Mouse (Mus musculus): Measurements from ENCODE around the gene Asxl2. TPM values are rescaled to one million over a fixed set of nuclear protein-coding genes. Genes with fewer than 3 reads are reported as not detected.

Gene Asxl2
- total RNA-seq, 1 experiment = 44.4 TPM

DNA sequence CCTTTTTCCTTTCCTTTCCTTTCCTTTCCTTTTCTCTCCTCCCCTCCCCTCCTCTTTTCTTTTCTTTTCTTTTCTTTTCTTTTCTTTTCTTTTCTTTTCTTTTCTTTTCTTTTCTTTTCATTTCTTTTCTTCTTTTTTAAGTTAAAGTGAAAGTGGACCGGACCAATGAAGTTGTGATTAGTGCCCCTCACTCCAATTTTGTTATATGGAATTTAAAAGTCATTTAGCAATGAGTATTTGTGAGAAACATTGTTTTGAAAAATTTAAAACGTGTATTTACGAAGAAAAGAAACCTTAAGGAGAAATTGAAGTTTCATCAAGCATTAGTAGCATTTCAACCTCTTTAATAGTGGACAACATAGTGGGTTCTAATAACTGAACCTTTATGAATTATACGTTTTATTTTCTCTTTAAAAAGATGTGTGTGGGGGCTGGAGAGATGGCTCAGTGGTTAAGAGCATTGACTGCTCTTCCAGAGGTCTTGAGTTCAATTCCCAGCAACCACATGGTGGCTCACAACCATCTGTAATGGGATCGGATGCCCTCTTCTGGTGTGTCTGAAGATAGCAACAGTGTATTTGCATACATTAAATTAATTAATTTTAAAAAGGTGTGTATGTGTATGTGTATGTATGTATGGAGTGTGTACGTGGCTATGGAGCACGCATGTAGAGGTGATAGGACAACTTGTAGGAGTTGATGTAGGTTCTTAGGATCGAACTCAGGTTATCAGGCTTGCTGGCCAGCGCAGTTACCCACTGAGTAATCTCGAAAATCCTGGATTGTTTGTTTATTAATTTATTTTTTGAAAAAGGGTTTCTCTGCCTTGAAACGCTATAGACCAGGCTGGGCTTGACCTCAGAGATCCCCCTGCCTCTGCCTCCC, 1.5 kb downstream of the Asxl2 start:
- Histone ChIP-seq H3K36me3 (ENCODE audit: control insufficient read depth, insufficient read depth, low read length, poor library complexity, severe bottlenecking) (peaks cover 2% of the 10 kb centered on the region; the same call in 1 of the 2 replicates), H3K9ac (ENCODE audit: insufficient read depth, low read depth, low read length, poor library complexity, severe bottlenecking) (peak overlapping the region; percentile 66; the same call in 1 of the 2 replicates), H3K4me3 (ENCODE audit: insufficient read depth in 1 of 2, low read depth in 1 of 2, low read length in 2 of 2, poor library complexity in 1 of 2, severe bottlenecking in 1 of 2) (peak overlapping the region; percentile 87 to 91), H3K9me3 (ENCODE audit: control insufficient read depth, insufficient read depth, low read depth, low read length) (no peaks in the 10 kb centered on the region), H3K27ac (ENCODE audit: insufficient read depth, low read depth, low read length, poor library complexity, severe bottlenecking) (no peak overlapping the region), H3K4me1 (ENCODE audit: control insufficient read depth in 2 of 2, insufficient read depth in 2 of 2, low read length in 2 of 2, poor library complexity in 1 of 2) (peaks cover 3 to 8% of the 10 kb centered on the region in 2 experiments; a peak in 2 of 4 replicates)
- DNase-seq (ENCODE audit: low read depth, low spot score) = no peak
- TF ChIP-seq ZNF384 (IDR thresholded peaks at IDR 0.05; ENCODE audit: low read depth, low read length) (no peak), HCFC1 (IDR thresholded peaks at IDR 0.05; ENCODE audit: borderline replicate concordance, insufficient read depth, low read length) (no peak), MAFK (IDR thresholded peaks at IDR 0.05; ENCODE audit: insufficient read depth, low read depth, low read length) (no peak), CHD2 (IDR thresholded peaks at IDR 0.05; ENCODE audit: low read depth, low read length) (no peak), ZC3H11A (IDR thresholded peaks at IDR 0.05; ENCODE audit: borderline replicate concordance, low read depth, low read length) (no peak)
- in situ Hi-C loops (cut with MboI; ENCODE audit: low sequenced_read_pairs in 2 of 2, unreplicated experiment in 2 of 2) = no loop called here

GRCm38 (mm10) chr12:3429681-3430442, 3.2 kb downstream of the Asxl2 start:
- peaks cover 3 to 5% of the 10 kb centered on the region in 2 experiments; a peak in 2 of 4 replicates for H3K4me1 ChIP-seq (ENCODE audit: control insufficient read depth in 2 of 2, insufficient read depth in 2 of 2, low read length in 2 of 2, poor library complexity in 1 of 2)
- H3K4me3 ChIP-seq (ENCODE audit: insufficient read depth in 1 of 2, low read depth in 1 of 2, low read length in 2 of 2, poor library complexity in 1 of 2, severe bottlenecking in 1 of 2) = no peak overlapping the region
- in situ Hi-C loops (cut with MboI; ENCODE audit: low sequenced_read_pairs in 2 of 2, unreplicated experiment in 2 of 2) = loop anchor here in 1 of 2 experiments (10.0 kb wide), 1 partner anchor 65 kb away; no protein-coding TSS in a partner anchor
- no peak for TF ChIP-seq CHD2 (IDR thresholded peaks at IDR 0.05; ENCODE audit: low read depth, low read length)
- no peak for TF ChIP-seq MAFK (IDR thresholded peaks at IDR 0.05; ENCODE audit: insufficient read depth, low read depth, low read length)
- no peak for TF ChIP-seq ZC3H11A (IDR thresholded peaks at IDR 0.05; ENCODE audit: borderline replicate concordance, low read depth, low read length)
- no peak for TF ChIP-seq ZNF384 (IDR thresholded peaks at IDR 0.05; ENCODE audit: low read depth, low read length)
- no peak for TF ChIP-seq HCFC1 (IDR thresholded peaks at IDR 0.05; ENCODE audit: borderline replicate concordance, insufficient read depth, low read length)
- no peak overlapping the region for H3K9ac ChIP-seq (ENCODE audit: insufficient read depth, low read depth, low read length, poor library complexity, severe bottlenecking)
- no peaks in the 10 kb centered on the region for H3K9me3 ChIP-seq (ENCODE audit: control insufficient read depth, insufficient read depth, low read depth, low read length)
- DNase-seq (ENCODE audit: low read depth, low spot score) = no peak
- H3K27ac ChIP-seq (ENCODE audit: insufficient read depth, low read depth, low read length, poor library complexity, severe bottlenecking) = no peak overlapping the region
- H3K36me3 ChIP-seq (ENCODE audit: control insufficient read depth, insufficient read depth, low read length, poor library complexity, severe bottlenecking) = no peaks in the 10 kb centered on the region

DNA sequence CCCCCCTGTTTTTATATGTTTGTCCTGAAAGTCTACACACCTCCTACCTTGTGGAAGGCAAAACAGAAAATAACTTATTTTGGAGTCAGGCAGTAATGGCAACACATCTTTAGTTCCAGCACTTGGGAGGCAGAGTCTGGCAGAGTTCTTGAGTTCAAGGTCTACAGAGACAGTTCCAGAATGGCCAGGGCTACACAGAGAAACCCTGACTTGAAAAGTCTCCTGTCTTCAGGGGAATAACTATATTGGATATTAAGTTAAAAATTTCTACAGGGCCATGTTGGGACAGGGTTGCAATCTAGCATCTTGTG, 3.7 kb downstream of the Asxl2 start:
- no peak overlapping the region for H3K9ac ChIP-seq (ENCODE audit: insufficient read depth, low read depth, low read length, poor library complexity, severe bottlenecking)
- H3K36me3 ChIP-seq (ENCODE audit: control insufficient read depth, insufficient read depth, low read length, poor library complexity, severe bottlenecking) = no peaks in the 10 kb centered on the region
- H3K27ac ChIP-seq (ENCODE audit: insufficient read depth, low read depth, low read length, poor library complexity, severe bottlenecking) = no peak overlapping the region
- H3K4me3 ChIP-seq (ENCODE audit: insufficient read depth in 1 of 2, low read depth in 1 of 2, low read length in 2 of 2, poor library complexity in 1 of 2, severe bottlenecking in 1 of 2) = no peak overlapping the region
- DNase-seq (ENCODE audit: low read depth, low spot score) = no peak
- H3K4me1 ChIP-seq (ENCODE audit: control insufficient read depth in 2 of 2, insufficient read depth in 2 of 2, low read length in 2 of 2, poor library complexity in 1 of 2) = peaks cover 3 to 5% of the 10 kb centered on the region in 2 experiments; a peak in 2 of 4 replicates
- no peak for TF ChIP-seq MAFK (IDR thresholded peaks at IDR 0.05; ENCODE audit: insufficient read depth, low read depth, low read length)
- H3K9me3 ChIP-seq (ENCODE audit: control insufficient read depth, insufficient read depth, low read depth, low read length) = no peaks in the 10 kb centered on the region
- in situ Hi-C loops (cut with MboI; ENCODE audit: low sequenced_read_pairs in 2 of 2, unreplicated experiment in 2 of 2) = loop anchor here in 1 of 2 experiments (10.0 kb wide), 1 partner anchor 64 kb away; no protein-coding TSS in a partner anchor

DNA sequence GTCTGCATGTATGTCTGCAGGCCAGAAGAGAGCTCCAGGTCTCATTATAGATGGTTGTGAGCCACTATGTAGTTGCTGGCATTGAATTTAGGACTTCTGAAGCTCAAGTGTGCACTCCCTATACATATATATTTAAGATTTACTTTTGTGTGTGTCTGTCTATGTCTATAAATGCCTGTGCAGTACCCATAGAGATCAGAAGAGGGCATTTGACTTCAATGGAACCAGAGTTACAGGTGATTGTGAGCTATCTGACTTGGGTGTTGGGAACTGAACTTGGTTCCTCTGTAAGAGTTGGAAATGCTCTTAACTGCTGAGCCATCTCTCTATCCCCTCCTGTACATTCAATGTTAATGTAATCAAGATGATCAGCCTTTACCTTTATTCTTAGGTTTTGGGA, 4.3 kb downstream of the Asxl2 start:
- no peak overlapping the region for H3K4me3 ChIP-seq (ENCODE audit: insufficient read depth in 1 of 2, low read depth in 1 of 2, low read length in 2 of 2, poor library complexity in 1 of 2, severe bottlenecking in 1 of 2)
- in situ Hi-C loops (cut with MboI; ENCODE audit: low sequenced_read_pairs in 2 of 2, unreplicated experiment in 2 of 2) = loop anchor here in 1 of 2 experiments (10.0 kb wide), 1 partner anchor 64 kb away; no protein-coding TSS in a partner anchor
- no peak for TF ChIP-seq ZC3H11A (IDR thresholded peaks at IDR 0.05; ENCODE audit: borderline replicate concordance, low read depth, low read length)
- TF ChIP-seq MAFK (IDR thresholded peaks at IDR 0.05; ENCODE audit: insufficient read depth, low read depth, low read length) = no peak
- no peak for TF ChIP-seq CHD2 (IDR thresholded peaks at IDR 0.05; ENCODE audit: low read depth, low read length)
- no peak for TF ChIP-seq HCFC1 (IDR thresholded peaks at IDR 0.05; ENCODE audit: borderline replicate concordance, insufficient read depth, low read length)
- no peak for TF ChIP-seq ZNF384 (IDR thresholded peaks at IDR 0.05; ENCODE audit: low read depth, low read length)
- no peak for DNase-seq (ENCODE audit: low read depth, low spot score)
- no peak overlapping the region for H3K27ac ChIP-seq (ENCODE audit: insufficient read depth, low read depth, low read length, poor library complexity, severe bottlenecking)
- H3K9ac ChIP-seq (ENCODE audit: insufficient read depth, low read depth, low read length, poor library complexity, severe bottlenecking) = no peak overlapping the region
- no peaks in the 10 kb centered on the region for H3K9me3 ChIP-seq (ENCODE audit: control insufficient read depth, insufficient read depth, low read depth, low read length)
- H3K4me1 ChIP-seq (ENCODE audit: control insufficient read depth in 2 of 2, insufficient read depth in 2 of 2, low read length in 2 of 2, poor library complexity in 1 of 2) = peaks cover 3 to 5% of the 10 kb centered on the region in 2 experiments; a peak in 2 of 4 replicates
- no peaks in the 10 kb centered on the region for H3K36me3 ChIP-seq (ENCODE audit: control insufficient read depth, insufficient read depth, low read length, poor library complexity, severe bottlenecking)
